Mouse (Mus musculus) R1 (cell line): ENCODE measurements at regions not wholly inside any gene's neighbourhood (a gene's known extent, or its start where the extent isn't known, plus 50 kb on each side); places are given as distances from the start of the nearest gene placed in this dataset.

Experiments used
- DNase-seq: peaks from one replicate; pipeline ENCODE4 v3.0.0-alpha.2; 2018; ENCODE audit warnings: low read depth, low spot score

- DNase-seq, result no peak
Observed at GRCm38 (mm10) chr2:23928836-23929235, 120.4 kb downstream of the Hnmt start.

- DNase-seq, result no peak
Observed at GRCm38 (mm10) chr2:23926921-23927320, 122.3 kb downstream of the Hnmt start.

- peak; percentile 88 for DNase-seq
Observed at GRCm38 (mm10) chr2:23908776-23909175, 140.4 kb downstream of the Hnmt start.

- peak; percentile 93 for DNase-seq
Observed at GRCm38 (mm10) chr2:23906906-23907700, 142.1 kb downstream of the Hnmt start.

- DNase-seq, result no peak
Observed at GRCm38 (mm10) chr2:23899046-23899445, 150.1 kb downstream of the Hnmt start.

- no peak for DNase-seq
Observed at GRCm38 (mm10) chr2:23897011-23897410, 152.2 kb downstream of the Hnmt start.

- DNase-seq, result no peak
Observed at GRCm38 (mm10) chr2:23893216-23893615, 156.0 kb downstream of the Hnmt start.

GRCm38 (mm10) chr2:23867419-23867818 is 181.8 kb downstream of the Hnmt start:
- no peak for DNase-seq

- DNase-seq, result no peak
Observed at GRCm38 (mm10) chr2:23866326-23866725, 182.9 kb downstream of the Hnmt start.

GRCm38 (mm10) chr2:23862277-23862676 is 186.9 kb downstream of the Hnmt start:
- peak; percentile 33 for DNase-seq
